Mouse (Mus musculus): ENCODE data around the gene Ly6g5b. TPM values are rescaled to one million over a fixed set of nuclear protein-coding genes. Genes with fewer than 3 reads are reported as not detected.
A peak's percentile ranks its signal among the peaks of the same experiment; 100 is the strongest.

Ly6g5b gene
- polyA plus RNA-seq, 1 experiment: 0.54 TPM

DNA sequence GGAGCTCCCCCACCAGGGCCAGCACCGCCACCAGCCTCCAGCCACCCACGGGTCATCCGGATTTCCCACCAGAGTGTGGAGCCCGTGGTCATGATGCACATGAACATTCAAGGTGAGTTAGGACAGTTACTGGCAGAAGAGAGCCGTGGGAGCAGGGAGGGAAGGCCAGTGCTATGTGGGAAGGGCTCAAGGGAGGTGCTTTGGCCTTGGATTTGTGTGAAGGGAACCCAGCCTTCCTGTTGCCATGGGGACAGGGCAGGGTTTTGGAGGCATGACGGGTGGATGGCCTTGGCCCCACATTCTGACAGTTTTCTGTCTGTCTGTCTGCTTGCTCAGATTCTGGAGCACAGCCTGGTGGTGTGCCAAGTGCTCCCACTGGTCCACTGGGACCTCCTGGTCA is 26.7 kb upstream of the Ly6g5b start:
- no peak for TF ChIP-seq POLR2A (IDR thresholded peaks at IDR 0.05; ENCODE audit: borderline replicate concordance, low read depth, low read length)
- TF ChIP-seq CTCF (IDR thresholded peaks at IDR 0.05; ENCODE audit: low read depth, low read length): no peak
- H3K27ac ChIP-seq (ENCODE audit: insufficient read depth, low read depth, low read length): no peak overlapping the region
- H3K4me1 ChIP-seq (ENCODE audit: control insufficient read depth, insufficient read depth, low read length): 0 out of 2 replicates have a peak, but pooled peaks cover 4% of the 10 kb centered on the region
- H3K4me3 ChIP-seq (ENCODE audit: insufficient read depth, low read length): no peak overlapping the region

- no peak overlapping the region for H3K27ac ChIP-seq (ENCODE audit: insufficient read depth, low read depth, low read length)
- no peak for TF ChIP-seq POLR2A (IDR thresholded peaks at IDR 0.05; ENCODE audit: borderline replicate concordance, low read depth, low read length)
- TF ChIP-seq CTCF (IDR thresholded peaks at IDR 0.05; ENCODE audit: low read depth, low read length): no peak
- H3K4me3 ChIP-seq (ENCODE audit: insufficient read depth, low read length): no peak overlapping the region
- peaks cover 8% of the 10 kb centered on the region for H3K4me1 ChIP-seq (ENCODE audit: control insufficient read depth, insufficient read depth, low read length)
These were observed 25.3 kb upstream of the Ly6g5b start for GRCm38 (mm10) chr17:35140490-35140996.

DNA sequence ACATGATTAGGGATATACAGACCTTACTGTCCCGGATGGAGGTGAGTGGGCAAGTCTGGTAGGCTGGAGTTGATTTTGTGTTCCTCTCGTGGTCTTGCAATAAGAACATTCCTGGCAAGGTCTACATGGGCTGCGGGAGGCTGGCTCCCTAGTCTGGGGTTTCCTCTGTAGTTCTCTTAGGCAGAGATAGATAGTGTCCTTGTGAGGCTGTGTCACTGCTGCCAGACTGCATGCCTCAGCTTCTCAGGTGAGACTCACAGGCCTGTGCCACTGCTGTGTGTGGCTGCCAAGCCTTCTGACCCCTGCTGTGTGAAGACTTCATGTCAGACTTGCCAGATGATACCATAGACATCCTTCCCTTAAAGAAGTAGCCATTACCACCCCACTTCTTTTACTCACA is 24.0 kb upstream of the Ly6g5b start:
- no peak overlapping the region for H3K4me3 ChIP-seq (ENCODE audit: insufficient read depth, low read length)
- H3K27ac ChIP-seq (ENCODE audit: insufficient read depth, low read depth, low read length): no peak overlapping the region
- peaks cover 8% of the 10 kb centered on the region for H3K4me1 ChIP-seq (ENCODE audit: control insufficient read depth, insufficient read depth, low read length)
- no peak for TF ChIP-seq CTCF (IDR thresholded peaks at IDR 0.05; ENCODE audit: low read depth, low read length)
- TF ChIP-seq POLR2A (IDR thresholded peaks at IDR 0.05; ENCODE audit: borderline replicate concordance, low read depth, low read length): no peak

DNA sequence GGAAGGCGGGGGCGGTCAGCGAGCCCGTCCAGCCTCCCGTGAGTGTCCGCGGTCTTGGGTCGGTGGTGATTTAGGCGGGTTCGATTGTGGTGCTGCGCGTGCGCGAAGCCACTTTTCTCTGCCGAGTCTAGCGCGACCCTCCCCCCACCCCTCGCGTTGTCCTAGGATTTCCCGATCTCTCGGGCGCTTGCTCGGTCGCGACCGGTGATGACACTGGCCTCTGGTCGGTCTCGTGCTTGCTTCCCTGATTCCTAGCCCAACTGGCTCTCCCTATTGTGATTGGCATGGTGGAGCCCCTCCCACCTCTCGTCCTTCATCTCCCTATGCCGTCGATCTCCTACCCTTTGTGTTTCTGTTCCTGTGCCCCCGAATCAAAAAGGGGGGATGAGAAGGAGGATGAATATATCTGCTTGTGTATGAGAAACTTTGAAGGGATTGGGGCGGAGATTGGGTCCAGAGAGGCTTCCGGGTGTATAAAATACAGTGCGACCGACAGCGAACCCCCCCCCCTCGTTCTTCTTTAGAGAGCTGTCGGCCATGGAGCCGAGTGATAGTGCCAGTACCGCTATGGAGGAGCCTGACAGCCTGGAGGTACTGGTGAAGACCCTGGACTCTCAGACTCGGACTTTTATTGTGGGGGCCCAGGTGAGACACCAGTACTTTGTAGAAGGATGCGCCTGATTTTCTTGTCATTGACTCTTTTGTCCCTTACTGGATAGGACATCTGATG is 20.5 kb upstream of the Ly6g5b start:
- peaks cover 8% of the 10 kb centered on the region for H3K4me1 ChIP-seq (ENCODE audit: control insufficient read depth, insufficient read depth, low read length)
- no peak for TF ChIP-seq POLR2A (IDR thresholded peaks at IDR 0.05; ENCODE audit: borderline replicate concordance, low read depth, low read length)
- no peak for TF ChIP-seq CTCF (IDR thresholded peaks at IDR 0.05; ENCODE audit: low read depth, low read length)
- H3K27ac ChIP-seq (ENCODE audit: insufficient read depth, low read depth, low read length): peak overlapping the region; percentile 93
- H3K4me3 ChIP-seq (ENCODE audit: insufficient read depth, low read length): peak overlapping the region; percentile 86

DNA sequence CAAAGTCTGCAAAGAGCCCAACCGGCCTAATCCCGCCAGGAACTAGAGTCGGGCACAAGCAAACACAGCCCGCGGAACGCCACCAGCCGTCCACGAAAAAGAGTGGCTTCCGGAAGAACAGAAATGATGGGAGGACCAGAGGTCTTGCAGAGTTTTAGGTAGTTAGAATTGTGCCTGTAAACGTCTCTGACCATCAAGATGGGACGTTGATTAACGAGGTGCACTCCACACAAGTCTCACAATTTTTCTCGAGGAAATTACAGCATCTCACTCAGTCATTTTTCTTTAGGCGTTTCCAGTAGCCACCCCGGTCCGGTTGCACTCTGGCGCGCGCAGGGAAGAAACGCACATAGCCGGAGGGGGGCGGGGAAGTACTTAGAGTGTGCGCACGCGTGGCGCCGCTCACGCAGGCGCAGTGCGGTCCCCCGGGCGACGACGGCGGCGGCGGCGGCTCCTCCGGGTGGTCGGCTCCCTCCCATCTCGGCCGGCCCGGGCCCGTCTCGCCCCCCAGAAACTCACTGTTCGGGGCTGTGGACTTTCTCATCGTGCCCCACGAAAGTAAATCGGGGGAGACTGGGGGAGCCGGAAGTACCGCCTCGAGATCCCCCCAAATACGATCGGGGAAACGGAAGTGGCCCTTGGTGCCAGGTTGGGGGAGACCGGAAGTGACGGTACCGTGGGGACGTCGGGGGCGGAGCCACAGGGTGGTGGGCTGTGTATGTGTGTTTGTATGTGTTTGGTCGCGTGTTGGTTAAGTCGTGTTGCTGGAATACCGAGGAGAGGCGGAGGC is 19.8 kb upstream of the Ly6g5b start, which contains the start of gene Bag6:
Bag6 (plus strand) TSS at position 378 of the 790 bp plus-strand sequence.
- TF ChIP-seq CTCF (IDR thresholded peaks at IDR 0.05; ENCODE audit: low read depth, low read length) (no peak), POLR2A (IDR thresholded peaks at IDR 0.05; ENCODE audit: borderline replicate concordance, low read depth, low read length) (no peak)
- Histone ChIP-seq H3K4me1 (ENCODE audit: control insufficient read depth, insufficient read depth, low read length) (peaks cover 8% of the 10 kb centered on the region), H3K4me3 (ENCODE audit: insufficient read depth, low read length) (peak within 1 kb of the TSS; percentile 86), H3K27ac (ENCODE audit: insufficient read depth, low read depth, low read length) (peak within 1 kb of the TSS; percentile 93)

DNA sequence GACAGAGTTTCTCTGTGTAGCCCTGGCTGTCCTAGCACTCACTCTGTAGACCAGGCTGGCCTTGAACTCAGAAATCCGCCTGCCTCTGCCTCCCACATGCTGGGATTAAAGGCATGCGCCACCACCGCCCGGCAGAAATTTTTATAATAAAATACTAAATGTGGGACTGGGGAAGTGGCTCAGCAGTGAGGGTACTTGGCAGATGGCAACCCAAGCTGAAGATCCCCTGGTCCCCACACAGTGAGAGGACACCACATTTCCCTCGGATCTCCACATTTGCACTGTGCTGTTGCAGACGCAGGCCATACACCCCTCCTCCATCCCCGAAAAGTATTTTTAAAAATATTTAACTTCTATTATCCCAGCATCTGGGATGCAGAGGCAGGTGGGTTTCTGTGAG is 18.3 kb upstream of the Ly6g5b start:
- TF ChIP-seq POLR2A (IDR thresholded peaks at IDR 0.05; ENCODE audit: borderline replicate concordance, low read depth, low read length): no peak
- TF ChIP-seq CTCF (IDR thresholded peaks at IDR 0.05; ENCODE audit: low read depth, low read length): no peak
- no peak overlapping the region for H3K4me3 ChIP-seq (ENCODE audit: insufficient read depth, low read length)
- H3K27ac ChIP-seq (ENCODE audit: insufficient read depth, low read depth, low read length): no peak overlapping the region
- peaks cover 8% of the 10 kb centered on the region for H3K4me1 ChIP-seq (ENCODE audit: control insufficient read depth, insufficient read depth, low read length)

GRCm38 (mm10) chr17:35132174-35132560 is 16.9 kb upstream of the Ly6g5b start:
- TF ChIP-seq POLR2A (IDR thresholded peaks at IDR 0.05; ENCODE audit: borderline replicate concordance, low read depth, low read length) (no peak), CTCF (IDR thresholded peaks at IDR 0.05; ENCODE audit: low read depth, low read length) (no peak)
- Histone ChIP-seq H3K27ac (ENCODE audit: insufficient read depth, low read depth, low read length) (no peak overlapping the region), H3K4me1 (ENCODE audit: control insufficient read depth, insufficient read depth, low read length) (peaks cover 12% of the 10 kb centered on the region), H3K4me3 (ENCODE audit: insufficient read depth, low read length) (no peak overlapping the region)

DNA sequence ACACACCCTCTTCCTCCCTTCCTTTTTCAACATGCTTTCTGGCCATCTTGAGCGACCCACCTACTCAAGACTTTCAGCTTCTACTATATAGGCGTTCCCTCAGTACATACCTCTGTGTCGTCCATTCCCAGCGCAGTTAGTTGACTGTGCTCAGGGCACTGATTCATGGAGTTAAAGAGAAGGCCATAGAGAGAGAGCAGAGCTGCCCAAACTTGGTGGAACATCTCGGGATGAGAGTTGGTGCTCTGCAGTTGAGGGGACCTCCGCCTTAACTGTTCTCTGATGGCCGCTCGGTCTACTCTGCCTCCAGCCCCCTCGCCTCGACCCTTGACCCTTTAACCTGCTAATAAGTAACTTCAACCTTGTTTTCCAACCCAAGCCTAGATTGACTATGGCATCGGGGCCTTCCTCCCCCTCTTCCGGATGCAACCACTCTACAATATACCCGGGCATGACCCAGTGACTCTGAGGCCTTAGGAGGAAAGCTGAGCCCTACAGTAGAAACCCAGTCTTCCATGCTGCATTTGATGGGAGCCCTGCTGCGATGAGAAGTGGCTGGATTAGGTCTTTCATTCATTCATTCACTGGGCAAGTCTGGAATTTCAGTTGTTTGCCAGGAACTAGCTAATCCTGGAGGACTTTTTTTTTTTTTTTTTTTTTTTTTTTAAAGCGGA is 16.4 kb upstream of the Ly6g5b start, which contains the start of gene Apom:
Apom (minus strand) TSS at position 551 of the 674 bp plus-strand sequence.
- H3K27ac ChIP-seq (ENCODE audit: insufficient read depth, low read depth, low read length): no peak within 1 kb of the TSS
- H3K4me3 ChIP-seq (ENCODE audit: insufficient read depth, low read length): no peak within 1 kb of the TSS
- TF ChIP-seq POLR2A (IDR thresholded peaks at IDR 0.05; ENCODE audit: borderline replicate concordance, low read depth, low read length): no peak
- TF ChIP-seq CTCF (IDR thresholded peaks at IDR 0.05; ENCODE audit: low read depth, low read length): no peak
- peaks cover 11% of the 10 kb centered on the region for H3K4me1 ChIP-seq (ENCODE audit: control insufficient read depth, insufficient read depth, low read length)

DNA sequence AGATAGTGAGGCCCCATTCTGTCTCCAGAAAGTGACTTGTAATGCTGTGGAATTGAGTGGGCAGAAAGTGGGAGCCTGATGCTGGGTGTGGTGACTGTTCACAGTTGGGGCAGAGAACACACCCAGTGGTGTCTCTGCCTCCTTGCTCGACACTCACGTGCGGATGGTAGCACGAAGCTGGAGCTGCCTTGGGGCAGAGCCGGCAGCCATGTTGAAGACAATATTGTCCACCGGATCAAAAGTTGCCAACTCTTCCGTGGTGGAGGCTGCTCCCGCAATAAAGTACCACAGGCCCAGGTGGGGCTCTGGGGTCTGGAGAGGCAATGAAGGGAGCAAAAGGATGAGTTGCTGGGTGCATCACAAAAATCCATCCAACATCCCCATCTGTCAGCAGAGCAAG is 15.8 kb upstream of the Ly6g5b start:
- TF ChIP-seq CTCF (IDR thresholded peaks at IDR 0.05; ENCODE audit: low read depth, low read length) (no peak), POLR2A (IDR thresholded peaks at IDR 0.05; ENCODE audit: borderline replicate concordance, low read depth, low read length) (no peak)
- Histone ChIP-seq H3K27ac (ENCODE audit: insufficient read depth, low read depth, low read length) (no peak overlapping the region), H3K4me3 (ENCODE audit: insufficient read depth, low read length) (no peak overlapping the region), H3K4me1 (ENCODE audit: control insufficient read depth, insufficient read depth, low read length) (peaks cover 9% of the 10 kb centered on the region)
